Mouse (Mus musculus) midbrain, embryonic 16.5 days (tissue): ENCODE measurements at regions not wholly inside any gene's neighbourhood (a gene's known extent, or its start where the extent isn't known, plus 50 kb on each side); places are given as distances from the start of the nearest gene placed in this dataset.

Experiments used
- ATAC-seq: fragments of 200-750 bp; cut with Nextera tagmentation; 2 replicates; pipeline ENCODE4 v1.8.0; 2017; ENCODE audit warnings: moderate TSS enrichment
- H3K27ac ChIP-seq: fragments of 300-500 bp; sonication (generic); 2 replicates; pipeline ENCODE4 v1.5.1; 2014; ENCODE audit warnings: mild to moderate bottlenecking, low read length, mixed read lengths
- H3K27me3 ChIP-seq: fragments of 300-500 bp; sonication (generic); 2 replicates; pipeline ENCODE4 v1.6.1; 2014; ENCODE audit warnings: low read depth, low read length, mixed read lengths; ENCODE audit not compliant: control insufficient read depth, insufficient read depth
- H3K36me3 ChIP-seq: fragments of 300-500 bp; sonication (generic); 2 replicates; pipeline ENCODE4 v1.6.1; 2014; ENCODE audit warnings: mild to moderate bottlenecking, low read length, moderate library complexity, mixed read lengths; ENCODE audit not compliant: control insufficient read depth, insufficient read depth
- H3K4me1 ChIP-seq: fragments of 300-500 bp; sonication (generic); 2 replicates; pipeline ENCODE4 v1.6.1; 2014; ENCODE audit warnings: mild to moderate bottlenecking, low read length, mixed read lengths; ENCODE audit not compliant: control insufficient read depth, insufficient read depth
- H3K4me2 ChIP-seq: fragments of 300-500 bp; sonication (generic); 2 replicates; pipeline ENCODE4 v1.6.1; 2014; ENCODE audit warnings: mild to moderate bottlenecking, low read length, mixed read lengths
- H3K4me3 ChIP-seq: fragments of 300-500 bp; sonication (generic); 2 replicates; pipeline ENCODE4 v1.5.1; 2014; ENCODE audit warnings: low read depth, mild to moderate bottlenecking, low read length, moderate library complexity, mixed read lengths
- H3K9ac ChIP-seq: fragments of 300-500 bp; sonication (generic); 2 replicates; pipeline ENCODE4 v1.6.1; 2014; ENCODE audit warnings: low read depth, low read length, mixed read lengths
- H3K9me3 ChIP-seq: fragments of 300-500 bp; sonication (generic); replicated peaks from 2 replicates; pipeline ENCODE4 v1.6.1; 2014; ENCODE audit warnings: mild to moderate bottlenecking, low read length, mixed read lengths; ENCODE audit not compliant: control insufficient read depth, poor library complexity, severe bottlenecking
- WGBS: fragments of 180-500 bp; shearing (Covaris S2); extraction: QIAGEN DNeasy Blood & Tissue Kit; methylation state at CpG from one replicate; pipeline ENCODE4 v1.1.7; 2014; 5-methylcytosine and 5-hydroxymethylcytosine counted together

GRCm38 (mm10) chr5:46673413-46673812 is 816.0 kb upstream of the Lcorl start:
- Histone ChIP-seq H3K36me3 (no peaks in the 10 kb centered on the region), H3K9ac (no peak overlapping the region), H3K4me1 (no peaks in the 10 kb centered on the region), H3K27ac (no peak overlapping the region), H3K27me3 (no peaks in the 10 kb centered on the region), H3K4me2 (no peak overlapping the region), H3K9me3 (no peaks in the 10 kb centered on the region), H3K4me3 (no peak overlapping the region)
- WGBS = 92% methylated on average over 1 of the region's 1 CpGs
- ATAC-seq = no peak

- no peaks in the 10 kb centered on the region for H3K9me3 ChIP-seq
- H3K27ac ChIP-seq = no peak overlapping the region
- H3K36me3 ChIP-seq = no peaks in the 10 kb centered on the region
- no peak overlapping the region for H3K9ac ChIP-seq
- ATAC-seq = no peak
- no peak overlapping the region for H3K4me2 ChIP-seq
- 67% methylated on average over 2 of the region's 2 CpGs for WGBS
- H3K4me3 ChIP-seq = no peak overlapping the region
- no peaks in the 10 kb centered on the region for H3K27me3 ChIP-seq
- no peaks in the 10 kb centered on the region for H3K4me1 ChIP-seq
Measured at GRCm38 (mm10) chr5:46670484-46670883, 813.1 kb upstream of the Lcorl start.

- 18% methylated on average over 3 of the region's 3 CpGs for WGBS
- H3K36me3 ChIP-seq = no peaks in the 10 kb centered on the region
- no peak for ATAC-seq
- H3K9ac ChIP-seq = no peak overlapping the region
- no peak overlapping the region for H3K4me2 ChIP-seq
- H3K4me3 ChIP-seq = no peak overlapping the region
- H3K27ac ChIP-seq = no peak overlapping the region
- no peaks in the 10 kb centered on the region for H3K9me3 ChIP-seq
- H3K27me3 ChIP-seq = no peaks in the 10 kb centered on the region
- H3K4me1 ChIP-seq = no peaks in the 10 kb centered on the region
Measured at GRCm38 (mm10) chr5:46666250-46666649, 808.8 kb upstream of the Lcorl start.

GRCm38 (mm10) chr5:46657065-46657464 is 799.6 kb upstream of the Lcorl start:
- no peak for ATAC-seq
- H3K4me1 ChIP-seq = no peaks in the 10 kb centered on the region
- H3K4me3 ChIP-seq = no peak overlapping the region
- no peaks in the 10 kb centered on the region for H3K9me3 ChIP-seq
- H3K4me2 ChIP-seq = no peak overlapping the region
- H3K36me3 ChIP-seq = no peaks in the 10 kb centered on the region
- no peaks in the 10 kb centered on the region for H3K27me3 ChIP-seq
- no peak overlapping the region for H3K9ac ChIP-seq
- H3K27ac ChIP-seq = no peak overlapping the region

- H3K27ac ChIP-seq = no peak overlapping the region
- H3K27me3 ChIP-seq = no peaks in the 10 kb centered on the region
- 93% methylated on average over 1 of the region's 1 CpGs for WGBS
- H3K36me3 ChIP-seq = no peaks in the 10 kb centered on the region
- H3K4me2 ChIP-seq = no peak overlapping the region
- H3K4me3 ChIP-seq = no peak overlapping the region
- no peak overlapping the region for H3K9ac ChIP-seq
- H3K9me3 ChIP-seq = no peaks in the 10 kb centered on the region
- H3K4me1 ChIP-seq = no peaks in the 10 kb centered on the region
- ATAC-seq = no peak
Measured at GRCm38 (mm10) chr5:46654189-46654588, 796.8 kb upstream of the Lcorl start.

GRCm38 (mm10) chr5:46643009-46643408 is 785.6 kb upstream of the Lcorl start:
- no peaks in the 10 kb centered on the region for H3K9me3 ChIP-seq
- H3K4me1 ChIP-seq = no peaks in the 10 kb centered on the region
- no peaks in the 10 kb centered on the region for H3K27me3 ChIP-seq
- H3K4me2 ChIP-seq = no peak overlapping the region
- no peak for ATAC-seq
- no peak overlapping the region for H3K9ac ChIP-seq
- 81% methylated on average over 2 of the region's 2 CpGs for WGBS
- no peak overlapping the region for H3K27ac ChIP-seq
- no peak overlapping the region for H3K4me3 ChIP-seq
- no peaks in the 10 kb centered on the region for H3K36me3 ChIP-seq

- no peak for ATAC-seq
- Histone ChIP-seq H3K4me1 (no peaks in the 10 kb centered on the region), H3K27ac (no peak overlapping the region), H3K9ac (no peak overlapping the region), H3K4me2 (no peak overlapping the region), H3K9me3 (no peaks in the 10 kb centered on the region), H3K4me3 (no peak overlapping the region), H3K36me3 (no peaks in the 10 kb centered on the region), H3K27me3 (no peaks in the 10 kb centered on the region)
Measured at GRCm38 (mm10) chr5:46635116-46635668, 777.8 kb upstream of the Lcorl start.
